Mouse (Mus musculus) G1E (cell line): ENCODE measurements around the gene Cox8b.

Experiments used
- CTCF ChIP-seq: IDR thresholded peaks from 2 replicates; pipeline ENCODE4 v1.5.1; 2012; ENCODE audit warnings: low read depth, low read length, inconsistent platforms, mixed read lengths
- GATA1 ChIP-seq: IDR thresholded peaks from 2 replicates; pipeline ENCODE4 v1.6.1; 2012; ENCODE audit warnings: borderline replicate concordance, low read length, inconsistent platforms, mixed read lengths
- GATA2 ChIP-seq: IDR thresholded peaks from 2 replicates; pipeline ENCODE4 v1.6.1; 2012; ENCODE audit warnings: low read depth, low read length, inconsistent platforms, borderline replicate concordance
- TAL1 ChIP-seq: conservative IDR thresholded peaks from 2 replicates; pipeline ENCODE4 v1.6.1; 2012; ENCODE audit warnings: low read depth, low read length, inconsistent platforms, mixed read lengths

- TF ChIP-seq CTCF (no peak), GATA1 (no peak), TAL1 (no peak), GATA2 (no peak)
These were observed 44.0 kb upstream of the Cox8b start for GRCm38 (mm10) chr7:140944236-140944635.
